Mouse (Mus musculus): Measurements from ENCODE around the gene Treh. TPM values are rescaled to one million over a fixed set of nuclear protein-coding genes. Genes with fewer than 3 reads are reported as not detected.

Treh gene
- not detected in 2 replicates for polyA plus RNA-seq (2015; fragmentation: Nextera tagmentation; extraction: Ambion mirVana)

GRCm38 (mm10) chr9:44673005-44673404 lies at the start of gene Treh:
Gene Treh (plus strand): TSS chr9:44673233.

GRCm38 (mm10) chr9:44734524-44735494 lies 61.8 kb downstream of the Treh start, which contains the start of gene Phldb1:
Gene Phldb1 (minus strand): TSS chr9:44735198.

Other genes with a start within 250 kb of the Treh start
- gene Foxr1, start 232.1 kb upstream of the Treh start, polyA plus RNA-seq (2015; fragmentation: Nextera tagmentation; extraction: Ambion mirVana), result 0.22 and 0.30 TPM in 2 replicates
- not detected in 2 replicates for gene Upk2, start 218.3 kb upstream of the Treh start, polyA plus RNA-seq (2015; fragmentation: Nextera tagmentation; extraction: Ambion mirVana)
- gene Bcl9l, start 190.4 kb upstream of the Treh start, polyA plus RNA-seq (2015; fragmentation: Nextera tagmentation; extraction: Ambion mirVana), result 3.3 and 4.7 TPM in 2 replicates
- 0.73 and 0.79 TPM in 2 replicates for gene Cxcr5, start 111.4 kb upstream of the Treh start, polyA plus RNA-seq (2015; fragmentation: Nextera tagmentation; extraction: Ambion mirVana)
- gene Ddx6, start 68.3 kb upstream of the Treh start, polyA plus RNA-seq (2015; fragmentation: Nextera tagmentation; extraction: Ambion mirVana), result 12.9 and 14.4 TPM in 2 replicates
- 4.4 and 7.2 TPM in 2 replicates for gene Phldb1, start 62.0 kb downstream of the Treh start, polyA plus RNA-seq (2015; fragmentation: Nextera tagmentation; extraction: Ambion mirVana)
- gene Arcn1, start 94.6 kb downstream of the Treh start, polyA plus RNA-seq (2015; fragmentation: Nextera tagmentation; extraction: Ambion mirVana), result 57.4 and 64.7 TPM in 2 replicates
- gene Ift46, start 94.7 kb downstream of the Treh start, polyA plus RNA-seq (2015; fragmentation: Nextera tagmentation; extraction: Ambion mirVana), result 24.8 and 31.0 TPM in 2 replicates
- 0.15 and 0.20 TPM in 2 replicates for gene Tmem25, start 126.1 kb downstream of the Treh start, polyA plus RNA-seq (2015; fragmentation: Nextera tagmentation; extraction: Ambion mirVana)
- gene Ttc36, start 129.8 kb downstream of the Treh start, polyA plus RNA-seq (2015; fragmentation: Nextera tagmentation; extraction: Ambion mirVana), result 0.29 and 0.34 TPM in 2 replicates
- gene Kmt2a, start 208.1 kb downstream of the Treh start, polyA plus RNA-seq (2015; fragmentation: Nextera tagmentation; extraction: Ambion mirVana), result 6.8 and 7.2 TPM in 2 replicates
- 750 and 762 TPM in 2 replicates for gene Atp5l, start 247.5 kb downstream of the Treh start, polyA plus RNA-seq (2015; fragmentation: Nextera tagmentation; extraction: Ambion mirVana)